Mouse (Mus musculus) lung, postnatal 0 days (tissue): ENCODE measurements around the gene Glmp.

Source experiments
- CTCF ChIP-seq: IDR thresholded peaks from 2 replicates; pipeline ENCODE4 v1.5.1; 2016; ENCODE audit warnings: antibody characterized with exemption, mild to moderate bottlenecking
- EP300 ChIP-seq: IDR thresholded peaks from 2 replicates; pipeline ENCODE4 v1.6.1; 2016; ENCODE audit warnings: antibody characterized with exemption, mild to moderate bottlenecking, control low read depth

DNA sequence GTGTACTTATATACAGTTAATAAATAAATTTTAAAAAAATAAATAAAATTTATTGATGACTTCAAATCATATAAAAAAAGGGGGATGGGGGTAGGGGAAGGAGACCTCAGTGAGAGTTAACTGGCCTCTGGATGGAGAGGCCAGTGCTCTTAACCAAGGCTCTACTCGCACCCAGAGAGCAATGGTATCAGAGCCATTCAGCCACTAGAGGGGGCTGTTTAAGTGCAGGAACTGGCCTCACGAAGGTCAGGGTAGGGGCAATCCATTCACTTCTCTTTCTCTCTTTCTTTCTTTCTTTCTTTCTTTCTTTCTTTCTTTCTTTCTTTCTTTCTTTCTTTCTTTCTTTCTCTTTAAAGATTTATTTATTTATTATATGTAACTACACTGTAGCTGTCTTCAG is 6.5 kb downstream of the Glmp start:
- TF ChIP-seq CTCF: peak; percentile 73
- TF ChIP-seq EP300: no peak
